Mouse (Mus musculus) spleen, postnatal 14 days (tissue): ENCODE measurements at regions not wholly inside any gene's neighbourhood (a gene's known extent, or its start where the extent isn't known, plus 50 kb on each side); places are given as distances from the start of the nearest gene placed in this dataset.

Source experiments
- DNase-seq, 2 experiments: peaks; one replicate each; pipeline ENCODE4 v3.0.0; 2021 to 2022; ENCODE audit warnings: low spot score in 2 of 2

DNA sequence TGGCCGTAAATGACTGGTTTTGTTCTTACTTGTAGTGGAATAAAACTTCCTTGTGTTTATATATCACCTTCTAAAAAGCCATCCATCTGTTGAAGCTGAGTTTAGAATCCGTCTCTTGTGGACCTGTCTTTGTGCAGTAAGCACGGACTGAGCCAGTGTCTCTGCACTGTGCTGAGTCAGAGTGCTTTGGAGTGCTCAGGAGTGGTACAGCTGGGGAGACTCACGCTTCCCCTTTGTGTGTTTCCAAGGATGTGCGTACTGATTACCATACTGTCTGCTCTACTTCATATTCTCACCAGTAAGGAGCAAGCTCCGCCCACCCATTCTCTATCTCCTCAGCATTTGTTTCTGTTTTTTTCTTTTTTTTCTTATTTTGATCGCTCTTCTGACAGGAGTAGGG, 175.9 kb upstream of the Nr5a2 start:
- no peak for DNase-seq

- DNase-seq = no peak
Observed at GRCm38 (mm10) chr1:137133734-137134133, 173.5 kb upstream of the Nr5a2 start.

- DNase-seq = no peak
Observed at GRCm38 (mm10) chr1:137130264-137130663, 170.0 kb upstream of the Nr5a2 start.

- no peak for DNase-seq
Observed at GRCm38 (mm10) chr1:137129116-137129515, 168.9 kb upstream of the Nr5a2 start.

DNA sequence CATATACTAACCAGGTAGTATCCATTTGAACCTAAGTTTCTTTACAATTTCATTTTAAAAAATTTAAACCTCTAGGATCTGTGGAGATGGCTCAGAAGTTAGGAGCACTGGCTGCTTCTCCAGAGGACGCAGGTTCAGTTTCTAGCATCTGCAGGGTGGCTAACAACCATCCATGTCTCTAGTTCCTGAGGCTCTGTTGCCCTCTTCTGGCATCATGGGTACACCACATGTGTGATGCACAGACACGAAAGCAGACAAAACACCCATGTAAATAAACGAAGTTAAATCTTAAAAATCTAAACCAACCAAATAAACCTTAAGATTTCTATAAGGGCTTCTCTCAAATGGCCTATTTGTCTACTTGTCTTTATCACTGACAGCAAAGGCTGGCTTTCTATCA, 157.6 kb upstream of the Nr5a2 start:
- no peak for DNase-seq

GRCm38 (mm10) chr1:137106444-137106843, 146.2 kb upstream of the Nr5a2 start:
- no peak for DNase-seq

DNA sequence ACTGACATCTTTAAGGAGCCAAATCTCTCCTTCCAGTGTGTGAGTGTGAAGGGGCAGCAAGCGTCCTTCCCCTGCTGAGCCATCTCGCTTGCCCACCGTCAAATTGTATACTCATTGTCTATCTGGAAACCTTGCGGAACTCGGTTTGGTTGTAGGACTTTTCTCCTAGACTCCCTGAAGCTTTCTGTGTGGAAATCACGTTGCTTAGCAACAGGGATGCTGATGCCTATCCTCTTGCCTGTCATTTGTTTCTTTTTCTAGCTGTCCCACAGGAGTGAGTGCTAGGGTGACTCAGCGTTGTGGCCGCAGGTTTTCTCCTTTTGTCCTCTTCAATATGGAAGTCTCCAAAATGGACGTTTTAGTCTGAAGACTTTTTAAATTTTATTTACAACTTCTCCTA, 131.5 kb upstream of the Nr5a2 start:
- DNase-seq = no peak

- DNase-seq = no peak
Observed at GRCm38 (mm10) chr1:137088148-137088547, 127.9 kb upstream of the Nr5a2 start.

GRCm38 (mm10) chr1:137086766-137087165, 126.5 kb upstream of the Nr5a2 start:
- DNase-seq = no peak

DNA sequence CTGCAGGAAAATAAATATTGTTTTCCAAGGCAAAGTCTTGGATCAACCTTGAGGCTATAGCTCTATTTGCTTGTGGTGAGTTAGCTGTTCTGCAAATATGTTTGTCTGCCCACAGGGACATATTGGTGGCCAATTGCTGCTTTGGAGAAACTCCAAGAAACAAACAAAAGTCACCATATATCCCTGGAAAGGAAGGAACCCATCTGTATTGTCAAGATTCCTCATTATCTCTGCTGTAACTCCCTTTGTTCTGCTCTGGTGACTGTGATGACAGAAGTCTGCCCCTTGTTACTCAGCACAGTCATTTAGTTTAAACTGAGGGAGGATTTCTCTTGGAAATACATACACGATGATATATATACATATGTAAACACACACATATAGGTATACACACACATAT, 123.3 kb upstream of the Nr5a2 start:
- DNase-seq = no peak

DNA sequence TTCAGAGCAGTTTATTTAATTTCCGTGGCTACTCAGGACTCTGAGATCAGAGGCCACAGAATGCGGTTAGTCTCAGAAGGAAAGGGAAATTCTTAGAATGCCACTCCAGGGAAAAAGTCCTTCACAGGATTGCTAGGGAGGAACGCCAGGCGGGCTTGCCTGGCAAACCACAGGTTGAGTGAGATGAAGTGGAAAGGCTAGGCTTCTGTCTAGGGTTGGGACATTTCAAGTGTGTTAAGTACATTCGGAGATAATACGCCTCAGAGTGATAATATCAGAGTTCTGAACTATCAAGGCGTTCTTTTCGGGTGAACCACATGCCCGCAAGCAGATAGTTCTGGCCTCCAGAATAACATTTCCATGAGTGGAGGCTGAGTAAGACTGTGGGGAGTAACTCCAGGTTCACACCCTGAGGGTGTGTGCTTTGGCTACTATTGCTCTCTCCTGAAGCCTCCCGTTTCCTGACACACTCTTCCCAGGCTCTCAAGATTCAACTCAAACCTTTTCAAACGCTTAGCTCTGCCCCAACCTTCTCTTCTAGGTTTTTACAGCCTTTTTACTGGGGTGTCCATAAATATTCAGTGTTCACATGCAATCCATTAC, 119.3 kb upstream of the Nr5a2 start:
- no peak for DNase-seq

DNA sequence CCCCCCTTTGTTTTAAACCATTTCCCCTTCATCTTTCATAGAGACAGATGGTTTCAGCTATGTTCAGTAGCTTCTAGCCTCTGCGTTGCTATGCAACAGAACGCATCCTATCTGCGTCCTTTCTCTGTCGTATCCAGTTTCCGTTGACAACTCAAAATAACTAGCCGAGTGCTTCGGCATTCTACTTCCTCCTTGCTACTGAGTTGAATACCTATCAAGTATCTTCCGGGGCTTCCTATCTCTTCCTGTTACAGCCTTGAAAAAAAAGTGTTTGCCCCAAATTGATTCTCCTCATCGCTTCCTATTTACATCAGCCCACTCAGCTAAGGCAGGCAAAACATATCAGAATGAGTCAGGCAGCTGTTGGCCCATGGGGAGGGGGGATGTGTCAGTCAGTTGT, 114.5 kb upstream of the Nr5a2 start:
- DNase-seq = no peak

GRCm38 (mm10) chr1:137073857-137074572, 113.8 kb upstream of the Nr5a2 start:
- DNase-seq = no peak

GRCm38 (mm10) chr1:137060914-137061313, 100.7 kb upstream of the Nr5a2 start:
- DNase-seq = no peak

GRCm38 (mm10) chr1:137053134-137053533, 92.9 kb upstream of the Nr5a2 start:
- no peak for DNase-seq

DNA sequence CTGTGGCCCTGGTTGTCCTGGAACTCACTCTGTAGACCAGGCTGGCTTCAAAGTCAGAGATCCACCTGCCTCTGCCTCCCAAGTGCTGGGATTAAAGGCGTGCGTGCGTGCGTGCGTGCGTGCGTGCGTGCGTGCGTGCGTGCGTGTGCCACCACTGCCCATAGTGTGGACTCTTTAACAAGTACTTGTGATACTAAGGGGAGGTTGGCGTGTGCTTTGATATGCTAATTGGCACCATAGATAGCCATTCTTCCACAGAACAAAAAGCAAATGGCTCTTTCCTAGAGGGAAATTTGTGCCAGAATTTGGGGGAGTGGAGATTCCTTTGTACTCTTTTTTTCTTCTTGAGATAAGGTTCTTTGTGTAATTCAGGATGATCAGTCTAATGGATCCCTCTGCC, 91.3 kb upstream of the Nr5a2 start:
- DNase-seq = no peak

GRCm38 (mm10) chr1:137044076-137044475, 83.8 kb upstream of the Nr5a2 start:
- DNase-seq = no peak

DNA sequence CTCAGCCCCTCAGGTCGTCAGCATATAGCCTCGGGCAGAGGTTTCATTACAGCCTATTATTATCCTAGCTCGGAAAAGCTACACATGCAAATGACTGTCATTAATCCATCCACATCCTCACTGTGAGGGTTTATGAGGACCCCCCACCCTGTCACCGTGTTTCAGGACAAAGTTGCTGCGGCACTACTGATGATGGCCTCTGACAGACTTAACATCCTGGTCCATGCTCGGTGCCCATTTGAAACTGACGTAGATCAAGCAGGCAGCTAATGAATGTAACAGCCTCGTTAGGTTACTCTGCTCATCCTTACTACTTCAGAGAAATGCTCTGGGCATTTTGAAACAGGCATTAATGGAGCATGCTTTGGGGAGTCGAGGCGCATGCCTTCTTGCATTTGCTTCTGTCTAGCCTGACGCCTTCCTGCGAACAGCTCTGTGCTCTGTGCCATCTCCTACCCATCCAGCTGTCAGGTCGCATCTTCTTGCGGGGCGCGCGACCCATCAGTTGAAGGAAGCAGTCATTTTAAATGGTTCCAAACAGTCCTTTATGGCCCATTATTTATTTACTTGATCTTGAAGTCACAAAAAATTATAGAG, 82.3 kb upstream of the Nr5a2 start:
- DNase-seq = no peak

GRCm38 (mm10) chr1:137040898-137041297, 80.7 kb upstream of the Nr5a2 start:
- DNase-seq = no peak

DNA sequence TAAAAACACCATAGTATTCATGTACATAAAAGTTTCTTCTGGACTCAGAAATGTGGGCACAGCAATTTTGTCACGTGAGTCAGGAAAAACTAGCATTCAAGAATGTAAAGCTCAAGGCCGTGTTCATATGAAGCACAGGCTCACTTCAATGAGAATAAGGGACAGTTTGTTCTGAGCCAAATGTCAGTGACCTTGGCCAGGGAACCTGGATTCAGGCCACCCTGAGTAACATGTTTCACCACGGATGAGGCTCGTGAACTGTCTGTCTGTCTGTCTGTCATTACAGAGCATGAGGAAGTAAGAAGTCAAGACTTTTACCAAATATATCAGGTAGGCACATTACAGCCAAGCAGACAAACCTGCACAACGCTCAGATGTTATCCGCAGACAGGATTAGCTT, 74.3 kb upstream of the Nr5a2 start:
- DNase-seq = no peak

GRCm38 (mm10) chr1:137033679-137034078, 73.4 kb upstream of the Nr5a2 start:
- no peak for DNase-seq

DNA sequence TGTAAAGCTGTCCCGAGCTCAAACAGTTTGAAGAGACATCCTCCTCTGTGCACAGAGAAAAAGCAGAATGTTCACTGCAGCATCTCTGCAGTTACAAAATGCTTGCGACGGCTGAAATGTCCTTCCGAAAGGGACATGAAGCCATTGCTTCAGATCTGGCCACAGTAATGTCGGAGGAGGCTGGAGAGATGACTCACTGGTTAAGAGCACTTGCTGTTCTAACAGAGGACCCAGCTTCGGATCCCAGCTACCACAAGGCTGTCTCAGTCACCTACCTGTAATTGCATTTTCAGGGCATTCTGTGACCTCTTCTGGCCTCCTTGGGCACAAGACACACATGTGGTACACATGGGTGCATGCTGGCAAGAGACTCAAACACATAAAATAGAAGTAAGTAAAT, 63.5 kb upstream of the Nr5a2 start:
- DNase-seq = no peak

DNA sequence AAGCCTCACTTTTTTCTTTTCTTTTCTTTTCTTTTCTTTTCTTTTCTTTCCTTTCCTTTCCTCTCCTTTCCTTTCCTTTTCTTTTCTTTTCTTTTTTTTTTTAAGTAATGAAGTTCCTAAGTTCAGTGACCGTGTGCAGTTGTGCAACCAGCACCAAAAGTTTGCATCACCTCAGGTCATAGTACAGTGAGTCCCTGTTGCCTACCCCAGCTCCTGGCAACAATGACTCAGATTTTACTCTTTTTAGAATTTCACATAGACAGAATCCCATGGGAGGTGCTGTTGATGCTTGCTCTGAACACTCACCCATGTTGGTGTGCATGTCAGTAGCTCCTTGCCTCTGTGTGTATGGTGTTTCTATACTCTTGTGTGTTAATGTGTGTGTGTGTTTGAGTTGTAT, 60.3 kb upstream of the Nr5a2 start:
- no peak for DNase-seq
